Mouse (Mus musculus): ENCODE results near the gene Ankrd17. TPM values are rescaled to one million over a fixed set of nuclear protein-coding genes. Genes with fewer than 3 reads are reported as not detected.

Gene Ankrd17
- polyA plus RNA-seq, 2 experiments: 10.8 to 14.4 TPM

GRCm38 (mm10) chr5:90396817-90397216 lies 30.4 kb upstream of the Ankrd17 start:
- ATAC-seq (ENCODE audit: insufficient read depth): no peak
- H3K4me3 ChIP-seq (ENCODE audit: insufficient read depth in 1 of 2, low read depth in 2 of 2, low read length in 2 of 2): no peak overlapping the region
- no peaks in the 10 kb centered on the region for H3K27me3 ChIP-seq (ENCODE audit: control insufficient read depth, insufficient read depth, low read length)
- TF ChIP-seq CTCF (IDR thresholded peaks at IDR 0.05; ENCODE audit: low read depth) (no peak), EP300 (IDR thresholded peaks at IDR 0.05; ENCODE audit: low read depth) (no peak)
- WGBS (ENCODE audit: insufficient replicate concordance): 71% methylated on average over 4 of the region's 4 CpGs
- no peaks in the 10 kb centered on the region; a peak in 1 of 4 replicates for H3K4me1 ChIP-seq (replicated peaks; ENCODE audit: control insufficient read depth in 2 of 2, insufficient read depth in 2 of 2, low read length in 1 of 2)
- H3K4me2 ChIP-seq (ENCODE audit: low read depth): no peak overlapping the region
- H3K27ac ChIP-seq: no peak overlapping the region
- H3K36me3 ChIP-seq (replicated peaks; ENCODE audit: control insufficient read depth, insufficient read depth, low read depth): no peaks in the 10 kb centered on the region
- no peak overlapping the region for H3K9ac ChIP-seq (replicated peaks)
- no peaks in the 10 kb centered on the region for H3K9me3 ChIP-seq (ENCODE audit: control insufficient read depth, low read length)
- DNase-seq (ENCODE audit: low read depth in 3 of 3, low spot score in 3 of 3): no peak

- Histone ChIP-seq H3K27ac (no peak overlapping the region), H3K9me3 (ENCODE audit: control insufficient read depth, low read length) (no peaks in the 10 kb centered on the region), H3K36me3 (replicated peaks; ENCODE audit: control insufficient read depth, insufficient read depth, low read depth) (no peaks in the 10 kb centered on the region), H3K4me2 (ENCODE audit: low read depth) (no peak overlapping the region), H3K4me3 (ENCODE audit: insufficient read depth in 1 of 2, low read depth in 2 of 2, low read length in 2 of 2) (no peak overlapping the region), H3K9ac (replicated peaks) (no peak overlapping the region), H3K27me3 (ENCODE audit: control insufficient read depth, insufficient read depth, low read length) (no peaks in the 10 kb centered on the region), H3K4me1 (replicated peaks; ENCODE audit: control insufficient read depth in 2 of 2, insufficient read depth in 2 of 2, low read length in 1 of 2) (no peaks in the 10 kb centered on the region; a peak in 1 of 4 replicates)
- DNase-seq (ENCODE audit: low read depth in 3 of 3, low spot score in 3 of 3): no peak
- TF ChIP-seq CTCF (IDR thresholded peaks at IDR 0.05; ENCODE audit: low read depth) (no peak), EP300 (IDR thresholded peaks at IDR 0.05; ENCODE audit: low read depth) (no peak)
- 32% methylated on average over 4 of the region's 4 CpGs for WGBS (ENCODE audit: insufficient replicate concordance)
- ATAC-seq (ENCODE audit: insufficient read depth): no peak
Measured at GRCm38 (mm10) chr5:90394322-90394721, 27.9 kb upstream of the Ankrd17 start.

GRCm38 (mm10) chr5:90393764-90394163 lies 27.4 kb upstream of the Ankrd17 start:
- no peak for TF ChIP-seq EP300 (IDR thresholded peaks at IDR 0.05; ENCODE audit: low read depth)
- TF ChIP-seq CTCF (IDR thresholded peaks at IDR 0.05; ENCODE audit: low read depth): no peak
- Histone ChIP-seq H3K27me3 (ENCODE audit: control insufficient read depth, insufficient read depth, low read length) (no peaks in the 10 kb centered on the region), H3K9me3 (ENCODE audit: control insufficient read depth, low read length) (no peaks in the 10 kb centered on the region), H3K4me1 (replicated peaks; ENCODE audit: control insufficient read depth in 2 of 2, insufficient read depth in 2 of 2, low read length in 1 of 2) (no peaks in the 10 kb centered on the region; a peak in 1 of 4 replicates), H3K27ac (no peak overlapping the region), H3K9ac (replicated peaks) (no peak overlapping the region), H3K36me3 (replicated peaks; ENCODE audit: control insufficient read depth, insufficient read depth, low read depth) (no peaks in the 10 kb centered on the region), H3K4me3 (ENCODE audit: insufficient read depth in 1 of 2, low read depth in 2 of 2, low read length in 2 of 2) (no peak overlapping the region), H3K4me2 (ENCODE audit: low read depth) (no peak overlapping the region)
- no peak for ATAC-seq (ENCODE audit: insufficient read depth)
- WGBS (ENCODE audit: insufficient replicate concordance): 41% methylated on average over 5 of the region's 5 CpGs
- DNase-seq (ENCODE audit: low read depth in 3 of 3, low spot score in 3 of 3): no peak

GRCm38 (mm10) chr5:90383080-90383479 lies 16.7 kb upstream of the Ankrd17 start:
- no peak for DNase-seq (ENCODE audit: low read depth in 3 of 3, low spot score in 3 of 3)
- no peaks in the 10 kb centered on the region for H3K27me3 ChIP-seq (ENCODE audit: control insufficient read depth, insufficient read depth, low read length)
- WGBS (ENCODE audit: insufficient replicate concordance): 24% methylated on average over 1 of the region's 1 CpGs
- H3K4me1 ChIP-seq (replicated peaks; ENCODE audit: control insufficient read depth in 2 of 2, insufficient read depth in 2 of 2, low read length in 1 of 2): no peaks in the 10 kb centered on the region
- no peak overlapping the region for H3K4me2 ChIP-seq (ENCODE audit: low read depth)
- no peaks in the 10 kb centered on the region for H3K9me3 ChIP-seq (ENCODE audit: control insufficient read depth, low read length)
- H3K36me3 ChIP-seq (replicated peaks; ENCODE audit: control insufficient read depth, insufficient read depth, low read depth): no peaks in the 10 kb centered on the region
- no peak overlapping the region for H3K9ac ChIP-seq (replicated peaks)
- TF ChIP-seq CTCF (IDR thresholded peaks at IDR 0.05; ENCODE audit: low read depth) (peak; percentile 55), EP300 (IDR thresholded peaks at IDR 0.05; ENCODE audit: low read depth) (no peak)
- H3K4me3 ChIP-seq (ENCODE audit: insufficient read depth in 1 of 2, low read depth in 2 of 2, low read length in 2 of 2): no peak overlapping the region
- no peak for ATAC-seq (ENCODE audit: insufficient read depth)
- no peak overlapping the region for H3K27ac ChIP-seq

GRCm38 (mm10) chr5:90381458-90381857 lies 15.1 kb upstream of the Ankrd17 start:
- WGBS (ENCODE audit: insufficient replicate concordance): 60% methylated on average over 4 of the region's 4 CpGs
- no peak for ATAC-seq (ENCODE audit: insufficient read depth)
- Histone ChIP-seq H3K4me1 (replicated peaks; ENCODE audit: control insufficient read depth in 2 of 2, insufficient read depth in 2 of 2, low read length in 1 of 2) (no peaks in the 10 kb centered on the region), H3K9me3 (ENCODE audit: control insufficient read depth, low read length) (no peaks in the 10 kb centered on the region), H3K27ac (no peak overlapping the region), H3K36me3 (replicated peaks; ENCODE audit: control insufficient read depth, insufficient read depth, low read depth) (no peaks in the 10 kb centered on the region), H3K27me3 (ENCODE audit: control insufficient read depth, insufficient read depth, low read length) (no peaks in the 10 kb centered on the region), H3K9ac (replicated peaks) (no peak overlapping the region), H3K4me2 (ENCODE audit: low read depth) (no peak overlapping the region), H3K4me3 (ENCODE audit: insufficient read depth in 1 of 2, low read depth in 2 of 2, low read length in 2 of 2) (no peak overlapping the region)
- no peak for DNase-seq (ENCODE audit: low read depth in 3 of 3, low spot score in 3 of 3)
- TF ChIP-seq CTCF (IDR thresholded peaks at IDR 0.05; ENCODE audit: low read depth) (no peak), EP300 (IDR thresholded peaks at IDR 0.05; ENCODE audit: low read depth) (no peak)
